Mouse (Mus musculus): ENCODE measurements around the gene Rbfox3. TPM values are rescaled to one million over a fixed set of nuclear protein-coding genes. Genes with fewer than 3 reads are reported as not detected.

The Rbfox3 gene
- polyA plus RNA-seq, 1 experiment: 0.51 TPM

DNA sequence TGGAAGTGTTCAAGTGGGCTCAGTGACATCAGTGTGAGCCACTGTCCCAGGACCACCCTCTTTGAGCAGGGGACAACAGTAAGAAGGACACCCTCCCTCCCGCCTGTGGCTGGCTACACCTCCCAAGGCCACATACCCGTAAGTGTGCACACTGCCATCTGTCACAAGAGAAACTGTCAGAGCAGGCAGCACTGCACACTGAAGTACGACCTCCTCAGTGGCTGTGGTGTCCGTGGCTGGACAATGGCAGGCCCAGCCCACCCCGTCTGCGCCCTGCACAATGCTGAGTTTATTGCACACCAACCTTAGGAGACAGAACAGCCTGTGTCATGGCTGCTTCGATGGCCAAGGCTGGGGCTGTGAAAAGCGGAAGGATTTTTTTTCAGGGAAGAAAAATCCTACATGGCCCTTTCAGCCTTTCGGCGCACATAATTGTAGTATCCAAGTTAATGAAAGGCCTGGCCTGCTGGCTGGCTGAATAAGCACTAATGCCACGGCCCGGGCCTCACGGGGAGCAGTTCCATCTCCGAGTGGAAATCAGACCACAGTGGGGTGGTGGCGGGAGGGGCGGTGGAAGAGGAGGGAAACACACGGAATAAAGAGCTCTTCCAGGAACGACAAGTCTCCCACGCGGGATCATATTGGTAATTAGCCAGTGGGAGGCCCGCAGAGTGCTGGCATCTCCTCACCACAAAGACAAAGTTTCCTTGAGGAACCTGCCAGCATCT is 14.1 kb downstream of the Rbfox3 start:
- Histone ChIP-seq H3K4me3 (ENCODE audit: extremely low read depth, insufficient read depth, insufficient read length) (no peak overlapping the region), H3K36me3 (ENCODE audit: control insufficient read depth, insufficient read depth, low read length) (no peaks in the 10 kb centered on the region), H3K4me1 (ENCODE audit: control insufficient read depth, insufficient read depth, insufficient read length) (no peaks in the 10 kb centered on the region), H3K27me3 (ENCODE audit: control insufficient read depth, insufficient read depth, low read length) (no peaks in the 10 kb centered on the region), H3K27ac (ENCODE audit: insufficient read depth, low read length) (no peak overlapping the region)
- no peak for DNase-seq (ENCODE audit: low read depth in 1 of 2, low spot score in 2 of 2)
- WGBS: 81% methylated on average over 21 of the region's 21 CpGs
- TF ChIP-seq CTCF (IDR thresholded peaks at IDR 0.05; ENCODE audit: extremely low read depth, insufficient read depth, insufficient read length, insufficient replicate concordance) (no peak), POLR2A (IDR thresholded peaks at IDR 0.05; ENCODE audit: low read depth, low read length) (no peak)

DNA sequence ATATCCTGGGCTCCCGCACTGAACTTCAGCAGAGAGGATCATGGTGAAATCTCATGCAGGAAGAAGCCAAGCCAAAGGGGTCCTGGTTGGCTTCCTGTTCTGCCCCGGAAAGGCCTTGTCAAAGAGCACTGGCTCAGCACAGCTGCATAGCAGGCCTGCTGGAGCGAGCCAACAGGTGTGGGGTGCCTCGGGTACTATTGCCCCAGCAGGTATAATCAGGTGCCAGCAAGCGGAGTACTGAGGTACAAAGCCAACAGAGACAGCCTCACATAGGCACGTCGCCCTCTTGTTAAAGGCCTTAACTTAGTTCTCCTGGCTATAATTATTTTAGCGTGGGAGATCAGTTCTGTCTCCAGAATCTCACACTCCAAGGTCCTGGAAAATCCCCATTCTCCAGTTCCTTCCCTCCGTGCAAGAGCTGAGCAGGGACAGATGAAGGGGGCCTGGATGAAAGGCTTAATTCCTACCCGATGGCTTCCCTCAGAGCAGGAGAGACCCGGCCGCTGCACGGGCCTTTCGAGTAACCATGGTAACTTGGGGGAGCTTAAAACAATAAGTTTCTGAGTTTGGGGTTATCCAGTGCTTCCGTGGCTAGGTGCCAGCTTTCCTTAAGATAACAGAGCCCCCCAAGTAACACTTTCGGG is 15.2 kb downstream of the Rbfox3 start:
- Histone ChIP-seq H3K36me3 (ENCODE audit: control insufficient read depth, insufficient read depth, low read length) (no peaks in the 10 kb centered on the region), H3K27ac (ENCODE audit: insufficient read depth, low read length) (no peak overlapping the region), H3K4me3 (ENCODE audit: extremely low read depth, insufficient read depth, insufficient read length) (no peak overlapping the region), H3K4me1 (ENCODE audit: control insufficient read depth, insufficient read depth, insufficient read length) (no peaks in the 10 kb centered on the region), H3K27me3 (ENCODE audit: control insufficient read depth, insufficient read depth, low read length) (no peaks in the 10 kb centered on the region)
- DNase-seq (ENCODE audit: low read depth in 1 of 2, low spot score in 2 of 2): no peak
- TF ChIP-seq POLR2A (IDR thresholded peaks at IDR 0.05; ENCODE audit: low read depth, low read length): no peak
- TF ChIP-seq CTCF (IDR thresholded peaks at IDR 0.05; ENCODE audit: extremely low read depth, insufficient read depth, insufficient read length, insufficient replicate concordance): no peak
- WGBS: 72% methylated on average over 16 of the region's 16 CpGs

DNA sequence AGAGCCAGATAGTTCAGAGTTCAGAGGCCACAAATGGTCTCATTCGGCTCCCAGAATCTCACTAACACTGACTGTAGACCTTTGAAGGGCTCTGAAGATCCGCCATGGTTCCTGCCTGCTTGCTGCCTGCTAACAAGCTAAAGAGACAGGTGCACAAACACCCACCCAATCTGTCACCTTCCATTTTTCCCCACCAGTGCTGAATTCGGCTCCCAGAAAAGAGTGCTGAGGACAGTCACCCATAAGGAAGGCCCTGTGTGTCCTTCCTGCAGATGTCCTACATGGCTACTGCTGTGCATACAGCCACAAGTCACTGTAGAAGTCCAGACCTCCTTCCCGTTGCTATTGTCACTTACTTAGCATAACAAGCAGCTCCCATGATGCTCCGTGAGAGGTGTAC is 16.6 kb downstream of the Rbfox3 start:
- Histone ChIP-seq H3K4me3 (ENCODE audit: extremely low read depth, insufficient read depth, insufficient read length) (no peak overlapping the region), H3K4me1 (ENCODE audit: control insufficient read depth, insufficient read depth, insufficient read length) (no peaks in the 10 kb centered on the region), H3K27me3 (ENCODE audit: control insufficient read depth, insufficient read depth, low read length) (no peaks in the 10 kb centered on the region), H3K36me3 (ENCODE audit: control insufficient read depth, insufficient read depth, low read length) (no peaks in the 10 kb centered on the region), H3K27ac (ENCODE audit: insufficient read depth, low read length) (no peak overlapping the region)
- TF ChIP-seq POLR2A (IDR thresholded peaks at IDR 0.05; ENCODE audit: low read depth, low read length) (no peak), CTCF (IDR thresholded peaks at IDR 0.05; ENCODE audit: extremely low read depth, insufficient read depth, insufficient read length, insufficient replicate concordance) (no peak)
- 81% methylated on average over 5 of the region's 5 CpGs for WGBS
- DNase-seq (ENCODE audit: low read depth in 1 of 2, low spot score in 2 of 2): no peak

DNA sequence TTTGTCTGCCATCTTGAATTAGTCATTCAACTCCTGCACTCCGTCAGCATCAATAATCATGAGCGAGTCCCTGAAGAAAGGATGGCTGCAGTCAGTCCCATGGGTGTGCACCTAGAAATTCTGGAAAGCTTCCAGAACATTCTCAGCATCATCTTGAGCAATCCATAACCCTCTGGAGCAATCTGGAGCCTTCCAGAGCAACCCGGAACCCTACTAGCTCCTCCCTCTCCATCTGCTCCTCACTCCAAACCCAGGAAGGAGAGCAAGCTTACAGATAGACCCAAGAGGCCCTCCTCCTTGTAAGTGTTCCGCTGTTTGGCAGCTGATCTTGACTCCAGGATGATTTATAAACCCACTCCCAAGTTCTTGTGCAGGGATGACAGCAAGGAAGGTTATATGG is 17.2 kb downstream of the Rbfox3 start:
- Histone ChIP-seq H3K27me3 (ENCODE audit: control insufficient read depth, insufficient read depth, low read length) (no peaks in the 10 kb centered on the region), H3K27ac (ENCODE audit: insufficient read depth, low read length) (no peak overlapping the region), H3K4me1 (ENCODE audit: control insufficient read depth, insufficient read depth, insufficient read length) (no peaks in the 10 kb centered on the region), H3K4me3 (ENCODE audit: extremely low read depth, insufficient read depth, insufficient read length) (no peak overlapping the region), H3K36me3 (ENCODE audit: control insufficient read depth, insufficient read depth, low read length) (no peaks in the 10 kb centered on the region)
- no peak for DNase-seq (ENCODE audit: low read depth in 1 of 2, low spot score in 2 of 2)
- TF ChIP-seq POLR2A (IDR thresholded peaks at IDR 0.05; ENCODE audit: low read depth, low read length) (no peak), CTCF (IDR thresholded peaks at IDR 0.05; ENCODE audit: extremely low read depth, insufficient read depth, insufficient read length, insufficient replicate concordance) (no peak)
- 84% methylated on average over 4 of the region's 4 CpGs for WGBS

DNA sequence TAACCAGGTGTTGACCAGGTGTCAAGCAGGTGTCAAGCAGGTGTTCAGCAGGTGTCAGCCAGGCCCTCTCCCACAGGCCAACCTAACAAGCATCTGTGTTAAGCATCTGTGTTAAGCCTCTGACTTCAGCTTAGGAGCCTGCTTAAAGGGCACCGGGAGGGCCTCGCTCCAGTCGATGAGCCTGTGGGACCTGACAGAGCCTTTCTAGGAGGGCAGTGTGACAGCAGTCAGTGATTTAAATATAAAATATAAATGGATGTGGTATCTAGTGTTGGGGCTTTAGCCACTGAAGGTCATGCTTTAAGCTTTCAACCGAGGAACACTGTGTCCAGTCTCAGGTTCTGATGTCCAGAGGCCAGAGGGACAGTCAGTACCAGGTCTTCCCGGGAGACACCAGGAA is 18.5 kb downstream of the Rbfox3 start:
- Histone ChIP-seq H3K27me3 (ENCODE audit: control insufficient read depth, insufficient read depth, low read length) (no peaks in the 10 kb centered on the region), H3K27ac (ENCODE audit: insufficient read depth, low read length) (no peak overlapping the region), H3K4me3 (ENCODE audit: extremely low read depth, insufficient read depth, insufficient read length) (no peak overlapping the region), H3K4me1 (ENCODE audit: control insufficient read depth, insufficient read depth, insufficient read length) (no peaks in the 10 kb centered on the region), H3K36me3 (ENCODE audit: control insufficient read depth, insufficient read depth, low read length) (no peaks in the 10 kb centered on the region)
- no peak for TF ChIP-seq CTCF (IDR thresholded peaks at IDR 0.05; ENCODE audit: extremely low read depth, insufficient read depth, insufficient read length, insufficient replicate concordance)
- no peak for TF ChIP-seq POLR2A (IDR thresholded peaks at IDR 0.05; ENCODE audit: low read depth, low read length)
- WGBS: 90% methylated on average over 5 of the region's 5 CpGs
- DNase-seq (ENCODE audit: low read depth in 1 of 2, low spot score in 2 of 2): no peak

DNA sequence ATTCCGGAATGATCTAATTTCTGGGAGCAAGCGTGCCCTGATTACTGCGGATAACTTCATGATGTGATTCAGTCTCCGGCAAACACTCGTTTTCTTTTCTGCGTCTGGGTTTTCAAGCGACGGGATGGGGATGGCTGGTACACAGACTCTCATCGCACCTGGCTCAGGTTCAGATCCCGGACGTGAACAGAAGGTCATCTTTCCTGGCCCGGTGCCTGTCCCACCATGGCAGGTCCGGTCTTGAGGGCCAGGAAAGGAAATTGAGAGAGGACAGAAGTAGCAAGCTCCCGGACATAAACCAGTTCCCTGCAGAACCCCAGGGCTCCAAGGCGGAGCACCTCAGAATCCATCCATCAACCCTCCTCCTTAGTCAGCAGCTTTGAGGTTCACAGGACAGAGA is 19.9 kb downstream of the Rbfox3 start:
- H3K4me1 ChIP-seq (ENCODE audit: control insufficient read depth, insufficient read depth, insufficient read length): no peaks in the 10 kb centered on the region
- WGBS: 85% methylated on average over 15 of the region's 15 CpGs
- H3K36me3 ChIP-seq (ENCODE audit: control insufficient read depth, insufficient read depth, low read length): no peaks in the 10 kb centered on the region

DNA sequence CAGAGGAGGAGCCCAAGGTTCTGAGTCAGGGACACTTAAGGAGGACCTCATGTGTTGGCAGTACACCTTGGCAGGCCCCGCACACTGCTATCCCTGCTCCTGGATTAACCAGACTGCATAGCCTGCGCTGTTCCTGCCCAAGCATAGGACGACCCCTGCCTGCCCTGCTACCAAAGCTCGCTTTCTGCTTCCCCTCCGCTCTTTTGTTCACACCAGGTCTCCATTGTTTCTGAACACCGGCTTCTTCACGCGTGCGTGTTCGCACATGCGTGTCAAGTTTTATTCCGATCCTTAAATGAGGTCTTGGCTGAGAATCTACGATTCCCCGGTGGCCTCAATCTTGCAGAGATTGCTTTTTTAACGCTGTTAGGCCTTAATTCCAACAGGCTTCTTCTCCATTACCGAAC is 20.4 kb downstream of the Rbfox3 start:
- 78% methylated on average over 16 of the region's 16 CpGs for WGBS
- Histone ChIP-seq H3K4me3 (ENCODE audit: extremely low read depth, insufficient read depth, insufficient read length) (no peak overlapping the region), H3K27me3 (ENCODE audit: control insufficient read depth, insufficient read depth, low read length) (no peaks in the 10 kb centered on the region), H3K4me1 (ENCODE audit: control insufficient read depth, insufficient read depth, insufficient read length) (no peaks in the 10 kb centered on the region), H3K27ac (ENCODE audit: insufficient read depth, low read length) (no peak overlapping the region), H3K36me3 (ENCODE audit: control insufficient read depth, insufficient read depth, low read length) (no peaks in the 10 kb centered on the region)
- TF ChIP-seq POLR2A (IDR thresholded peaks at IDR 0.05; ENCODE audit: low read depth, low read length) (no peak), CTCF (IDR thresholded peaks at IDR 0.05; ENCODE audit: extremely low read depth, insufficient read depth, insufficient read length, insufficient replicate concordance) (no peak)
- no peak for DNase-seq (ENCODE audit: low read depth in 1 of 2, low spot score in 2 of 2)

More for the DNA sequence above, 19.9 kb downstream of the Rbfox3 start:
- TF ChIP-seq POLR2A (IDR thresholded peaks at IDR 0.05; ENCODE audit: low read depth, low read length): no peak
- no peak for TF ChIP-seq CTCF (IDR thresholded peaks at IDR 0.05; ENCODE audit: extremely low read depth, insufficient read depth, insufficient read length, insufficient replicate concordance)
- H3K4me3 ChIP-seq (ENCODE audit: extremely low read depth, insufficient read depth, insufficient read length): no peak overlapping the region
- no peak overlapping the region for H3K27ac ChIP-seq (ENCODE audit: insufficient read depth, low read length)
- H3K27me3 ChIP-seq (ENCODE audit: control insufficient read depth, insufficient read depth, low read length): no peaks in the 10 kb centered on the region
- DNase-seq (ENCODE audit: low read depth in 1 of 2, low spot score in 2 of 2): no peak
